Mouse (Mus musculus) right cerebral cortex, adult 18-20 months (tissue): ENCODE measurements around the gene Tmem54.

Source experiments
- DNase-seq: peaks from one replicate; pipeline ENCODE4 v3.0.0; 2022; ENCODE audit warnings: mixed read lengths

The Tmem54 gene

DNA sequence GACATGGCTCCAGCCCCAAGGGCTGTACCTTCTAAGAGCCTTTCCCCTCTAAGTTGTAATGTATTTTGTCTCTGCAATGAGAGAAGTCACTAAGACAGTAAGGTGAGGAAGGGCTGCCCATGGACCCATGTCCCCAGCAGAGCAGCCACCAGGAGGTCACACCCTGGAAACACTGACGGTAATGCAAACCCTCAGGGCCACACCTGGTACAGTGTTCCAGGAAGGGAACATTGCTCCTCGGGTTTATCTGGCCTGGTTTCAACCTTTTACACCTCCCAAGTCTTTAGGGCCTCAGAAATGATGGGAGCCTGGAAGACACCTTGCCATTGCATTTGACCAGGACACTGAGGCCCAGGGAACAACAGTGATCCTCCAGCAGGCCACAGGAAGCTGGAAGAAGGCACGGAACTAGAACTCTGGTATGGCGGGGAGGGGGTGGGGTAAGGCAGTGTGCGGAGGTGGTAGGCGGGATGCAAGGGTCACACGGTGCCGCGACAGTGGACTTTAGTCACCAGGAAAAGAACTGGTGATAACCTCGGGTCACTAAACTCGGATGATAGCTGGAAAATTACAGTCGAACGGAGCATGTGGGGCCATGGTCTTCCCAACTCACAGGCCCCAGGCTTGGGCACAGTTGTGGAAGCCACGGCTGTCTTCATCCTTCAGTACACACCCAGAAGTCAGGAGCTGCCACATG, 3.1 kb upstream of the Tmem54 start:
- DNase-seq, result no peak

GRCm38 (mm10) chr4:129106073-129106472, 725 bp downstream of the Tmem54 start:
- no peak for DNase-seq

GRCm38 (mm10) chr4:129107348-129107899, 2.1 kb downstream of the Tmem54 start:
- DNase-seq, result no peak

- DNase-seq, result no peak
Measured at GRCm38 (mm10) chr4:129108624-129109023, 3.3 kb downstream of the Tmem54 start.

DNA sequence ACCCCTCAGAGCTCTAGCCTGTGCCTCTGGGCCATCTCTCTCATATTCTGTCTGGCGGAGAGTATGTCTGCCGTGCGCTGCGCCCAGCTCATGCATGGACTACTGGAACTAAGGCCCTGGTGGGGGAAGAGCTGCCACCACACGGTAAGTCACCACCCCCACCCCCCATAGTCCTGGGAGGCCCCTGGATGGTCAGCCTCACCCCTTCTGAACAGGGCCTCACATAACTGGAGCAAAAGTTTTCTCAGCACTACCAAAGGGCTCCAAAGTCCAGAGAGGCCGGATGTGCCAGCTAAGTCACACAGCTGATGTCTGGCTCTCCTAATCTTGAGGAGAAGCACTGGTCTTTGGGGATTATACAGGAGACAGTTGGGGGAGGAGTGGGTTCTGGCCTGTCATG, 5.5 kb downstream of the Tmem54 start:
- no peak for DNase-seq

DNA sequence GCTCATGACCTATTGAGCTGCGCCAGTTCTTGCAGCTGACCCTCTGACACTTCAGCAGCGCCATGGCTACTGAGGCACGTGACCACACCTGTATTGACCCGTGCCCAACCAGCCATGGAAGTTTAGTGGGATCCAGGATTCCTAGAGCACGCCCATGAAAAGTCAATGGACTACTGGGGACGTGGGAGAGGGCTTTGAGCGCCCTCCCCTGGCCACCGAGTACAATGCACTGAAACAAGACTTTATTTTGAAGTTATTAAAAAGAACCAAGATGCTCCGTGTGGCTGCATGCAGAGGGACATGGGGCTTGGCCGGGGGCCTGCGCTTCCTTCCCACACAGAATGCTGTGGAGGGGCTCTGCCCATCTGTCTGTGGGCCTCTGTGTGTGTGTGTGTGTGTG, 6.0 kb downstream of the Tmem54 start:
- DNase-seq, result no peak

GRCm38 (mm10) chr4:129112231-129112630, 6.9 kb downstream of the Tmem54 start:
- no peak for DNase-seq

DNA sequence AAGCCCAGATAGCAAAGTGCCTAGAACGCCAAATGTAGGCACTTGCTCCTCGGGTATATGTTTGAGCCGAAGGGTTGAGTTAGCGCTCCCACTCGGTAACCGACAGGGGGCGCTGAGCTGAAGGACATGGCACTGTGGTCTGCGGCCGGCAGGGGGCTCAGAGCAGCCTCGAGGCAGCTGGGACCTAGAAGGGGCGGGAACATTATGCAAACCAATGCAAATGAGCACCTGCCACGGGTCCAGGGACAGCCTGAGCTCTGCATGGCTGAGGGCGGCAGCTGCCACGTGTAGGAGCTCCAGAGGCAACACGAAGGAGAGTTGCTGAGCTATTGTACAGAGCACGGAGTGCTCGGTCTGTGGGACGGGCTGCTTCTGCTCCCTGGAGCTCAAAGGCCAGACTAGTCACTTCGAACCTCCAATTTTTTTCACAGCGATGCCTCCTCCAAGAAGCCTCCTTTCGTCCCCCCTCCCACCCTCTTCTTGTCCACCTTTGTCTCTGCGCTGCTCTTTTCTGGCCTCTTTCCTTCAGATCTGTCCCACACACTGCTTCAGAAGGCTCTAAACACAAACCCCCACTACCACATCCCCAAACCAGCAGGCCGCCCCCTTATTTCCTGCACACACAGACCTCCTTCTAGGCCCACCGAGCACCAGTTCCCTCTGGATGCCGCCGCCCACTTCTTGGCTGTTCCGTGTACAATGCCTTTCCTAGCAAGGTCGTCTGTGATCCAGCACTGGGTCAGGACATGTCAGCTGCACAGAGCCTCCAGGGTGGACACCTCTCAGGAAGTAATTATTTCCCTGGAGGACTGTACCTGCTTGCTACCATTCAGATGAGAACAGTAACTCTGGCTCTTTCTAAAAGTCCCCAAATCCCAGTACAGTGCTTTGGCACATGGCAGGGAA, 8.0 kb downstream of the Tmem54 start:
- DNase-seq, result peak; percentile 94

- DNase-seq, result no peak
Measured at GRCm38 (mm10) chr4:129116703-129117102, 11.4 kb downstream of the Tmem54 start.

DNA sequence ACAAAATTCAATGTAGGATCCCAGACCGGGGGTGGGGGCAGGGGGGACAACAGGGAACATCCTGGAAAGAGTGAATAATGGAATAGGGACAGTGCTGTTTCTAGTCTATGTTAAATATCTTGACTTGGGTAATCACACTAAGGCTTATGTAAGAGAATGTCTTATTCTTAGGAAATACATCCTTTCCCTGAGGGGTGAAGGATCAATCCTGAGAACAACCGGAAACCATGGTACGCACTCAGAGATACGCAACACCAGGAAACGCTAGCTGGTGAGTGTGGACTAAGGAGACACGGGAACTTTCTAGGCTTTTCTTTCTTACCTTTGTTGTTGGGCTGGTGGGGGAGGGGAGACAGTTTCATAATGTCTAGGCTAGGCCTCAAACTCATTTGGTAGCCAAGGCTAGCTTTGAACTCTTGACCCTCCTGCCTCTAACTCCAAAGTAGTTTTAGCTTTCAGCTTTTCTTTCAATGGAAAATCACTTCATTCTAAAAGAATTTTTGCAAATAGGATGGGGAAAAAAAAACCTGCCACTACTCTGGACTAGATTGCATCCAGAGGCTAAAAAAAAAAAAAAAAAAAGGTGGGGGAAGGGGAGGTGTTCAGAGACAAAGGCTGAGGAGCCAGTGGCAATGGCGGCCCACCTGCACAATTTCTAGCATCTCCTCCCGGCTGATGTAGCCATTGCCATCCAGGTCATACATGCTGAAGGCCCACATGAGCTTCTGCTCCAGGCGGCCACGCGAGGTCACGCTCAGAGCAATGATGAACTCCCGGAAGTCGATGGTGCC, 12.6 kb downstream of the Tmem54 start:
- DNase-seq, result no peak

DNA sequence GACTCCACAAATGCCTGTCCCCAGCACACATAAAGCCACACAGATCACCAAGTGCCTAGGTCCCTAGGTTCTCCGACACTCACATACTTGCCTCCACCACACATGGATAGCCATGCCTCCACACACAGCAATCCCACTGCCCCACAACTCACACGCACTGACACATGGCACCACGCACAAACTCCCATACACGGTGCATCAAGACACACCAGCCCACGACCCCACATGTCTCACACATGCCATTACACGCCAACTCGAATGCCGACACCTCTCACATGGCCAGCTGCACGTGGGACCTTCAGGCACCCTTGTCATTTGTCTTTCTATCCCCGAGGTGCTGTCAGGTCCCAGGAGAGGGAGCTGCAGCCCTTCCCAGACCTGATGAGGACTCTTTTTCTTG, 14.4 kb downstream of the Tmem54 start:
- no peak for DNase-seq

- DNase-seq, result peak; percentile 76
Measured at GRCm38 (mm10) chr4:129120520-129121445, 15.4 kb downstream of the Tmem54 start.

GRCm38 (mm10) chr4:129121569-129122086, 16.3 kb downstream of the Tmem54 start, which contains the start of gene Hpca:
Gene Hpca (minus strand): TSS chr4:129122036.
- DNase-seq, result no peak

GRCm38 (mm10) chr4:129122107-129122506, 16.8 kb downstream of the Tmem54 start:
- no peak for DNase-seq

- DNase-seq, result no peak
Measured at GRCm38 (mm10) chr4:129122719-129123118, 17.4 kb downstream of the Tmem54 start.

- DNase-seq, result peak; percentile 70
Measured at GRCm38 (mm10) chr4:129124652-129125146, 19.4 kb downstream of the Tmem54 start.

GRCm38 (mm10) chr4:129125736-129126451, 20.5 kb downstream of the Tmem54 start:
- DNase-seq, result no peak

DNA sequence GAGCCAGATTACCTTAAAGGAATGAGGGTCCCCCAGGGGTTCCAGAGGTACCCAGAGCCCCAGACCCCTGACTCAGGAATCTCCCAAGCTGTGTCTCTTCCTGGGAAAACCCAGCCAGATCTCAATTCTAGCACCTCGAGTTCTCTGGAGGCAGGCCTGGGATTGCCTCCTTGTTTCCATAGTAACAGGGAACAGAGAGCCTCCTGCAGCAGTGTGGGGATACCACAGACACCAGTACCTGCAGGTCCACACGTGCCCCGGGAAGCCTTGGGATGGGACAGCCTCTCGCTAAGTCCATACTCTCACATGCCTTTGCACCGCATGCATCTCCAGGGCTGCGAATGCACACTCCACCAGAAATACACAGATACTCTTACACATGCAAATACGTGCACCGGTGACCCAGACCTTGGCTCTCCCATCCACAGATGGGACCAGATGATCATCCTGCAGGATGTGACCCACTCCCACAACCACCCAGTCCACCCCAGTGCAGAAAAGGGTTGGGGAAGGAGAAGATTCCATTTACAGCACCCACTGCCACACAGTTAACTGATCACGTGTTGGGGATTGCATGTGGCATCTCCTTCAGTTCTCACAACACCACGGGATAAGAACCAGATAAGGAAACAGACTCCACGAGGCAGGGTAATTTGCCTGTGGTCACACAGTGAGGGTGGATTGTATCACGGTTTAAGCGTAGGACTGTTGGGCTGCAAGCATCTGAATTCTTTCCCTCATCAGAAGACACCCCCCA, 23.4 kb downstream of the Tmem54 start:
- peak; percentile 73 for DNase-seq

GRCm38 (mm10) chr4:129129387-129129786, 24.0 kb downstream of the Tmem54 start:
- no peak for DNase-seq

DNA sequence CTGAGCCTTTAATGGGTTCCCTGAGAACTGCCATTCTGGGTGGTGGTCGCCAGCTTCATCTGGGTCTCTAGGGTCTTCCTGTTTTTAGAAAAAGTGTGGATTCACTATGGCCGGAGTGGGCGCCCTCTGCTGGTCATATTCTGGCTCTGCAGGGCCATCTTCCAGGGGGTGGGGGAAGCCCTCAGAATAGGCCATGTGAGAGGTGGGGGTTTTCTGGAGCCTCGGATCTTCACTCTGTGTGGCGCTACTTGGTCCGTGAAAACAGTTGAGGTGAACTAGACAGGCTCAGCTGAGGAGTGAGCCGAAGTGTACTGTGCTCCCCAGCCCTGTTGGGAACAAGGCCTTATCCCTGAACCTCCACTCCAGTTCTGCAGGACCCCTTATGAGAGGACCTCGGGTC, 24.8 kb downstream of the Tmem54 start:
- DNase-seq, result no peak
